Mouse (Mus musculus): Measurements from ENCODE around the gene Dennd2a. TPM values are rescaled to one million over a fixed set of nuclear protein-coding genes. Genes with fewer than 3 reads are reported as not detected.
"Not testable (repeated sequence)": the region's sequence is repeated elsewhere in the genome, so short reads cannot be mapped to it uniquely, and the experiment has no call there.

Gene Dennd2a
- total RNA-seq, 2 experiments from 2014 or later: 13.6 to 15.3 TPM

DNA sequence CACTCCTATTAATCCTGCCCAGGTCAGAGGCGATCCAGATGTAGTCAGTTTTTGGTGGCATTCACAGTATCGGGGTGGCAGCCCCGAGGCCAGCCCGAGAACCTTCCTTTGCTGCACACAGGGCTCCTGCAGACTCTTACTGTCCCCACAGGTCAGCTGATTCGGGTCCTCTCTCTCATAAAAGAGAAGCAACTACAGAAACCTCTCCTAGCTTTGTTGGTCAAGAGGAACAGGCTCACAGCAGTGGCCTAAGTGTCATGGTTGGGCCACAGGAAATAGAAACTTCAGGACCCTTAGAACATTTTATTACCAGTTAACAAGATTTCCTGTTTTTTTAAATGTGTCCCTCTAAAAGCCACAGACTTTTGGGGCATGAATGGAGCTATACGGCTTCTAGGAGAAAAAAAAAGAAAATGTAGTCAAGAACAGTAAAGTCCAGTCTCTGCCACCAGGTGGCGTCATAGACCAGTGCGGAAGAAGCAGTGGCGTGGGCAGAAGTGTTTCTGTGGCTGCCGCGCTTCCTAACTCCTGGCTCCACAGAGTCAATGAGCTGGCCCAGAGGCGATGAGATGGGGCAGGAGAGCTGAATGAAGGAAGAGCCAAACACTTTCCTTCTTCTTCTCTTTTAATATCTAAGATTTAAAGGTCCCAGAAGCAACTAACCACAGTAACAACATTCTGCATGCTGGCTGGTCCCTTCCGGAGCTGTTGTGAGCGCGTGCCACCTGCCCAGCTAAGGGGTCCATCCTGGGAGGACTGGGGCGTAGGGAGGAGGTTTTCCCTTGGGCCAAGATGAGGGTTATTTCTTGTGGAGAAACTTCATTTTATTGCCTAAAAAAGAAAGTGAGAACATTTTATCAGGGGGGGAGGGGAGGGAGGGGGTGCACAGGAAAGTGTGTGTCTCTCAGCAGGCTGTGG is 94.8 kb downstream of the Dennd2a start:
- intact Hi-C loops (cut with DNase I): loop anchor here (1.0 to 2.0 kb wide), 3 partner anchors 99 to 320 kb away; no protein-coding TSS in a partner anchor
- DNase-seq: peak; percentile 85 to 90

GRCm38 (mm10) chr6:39460040-39460439 is 97.6 kb downstream of the Dennd2a start:
- intact Hi-C loops (cut with DNase I): no loop called here
- DNase-seq: peak in 1 of 2 experiments; percentile 20

DNA sequence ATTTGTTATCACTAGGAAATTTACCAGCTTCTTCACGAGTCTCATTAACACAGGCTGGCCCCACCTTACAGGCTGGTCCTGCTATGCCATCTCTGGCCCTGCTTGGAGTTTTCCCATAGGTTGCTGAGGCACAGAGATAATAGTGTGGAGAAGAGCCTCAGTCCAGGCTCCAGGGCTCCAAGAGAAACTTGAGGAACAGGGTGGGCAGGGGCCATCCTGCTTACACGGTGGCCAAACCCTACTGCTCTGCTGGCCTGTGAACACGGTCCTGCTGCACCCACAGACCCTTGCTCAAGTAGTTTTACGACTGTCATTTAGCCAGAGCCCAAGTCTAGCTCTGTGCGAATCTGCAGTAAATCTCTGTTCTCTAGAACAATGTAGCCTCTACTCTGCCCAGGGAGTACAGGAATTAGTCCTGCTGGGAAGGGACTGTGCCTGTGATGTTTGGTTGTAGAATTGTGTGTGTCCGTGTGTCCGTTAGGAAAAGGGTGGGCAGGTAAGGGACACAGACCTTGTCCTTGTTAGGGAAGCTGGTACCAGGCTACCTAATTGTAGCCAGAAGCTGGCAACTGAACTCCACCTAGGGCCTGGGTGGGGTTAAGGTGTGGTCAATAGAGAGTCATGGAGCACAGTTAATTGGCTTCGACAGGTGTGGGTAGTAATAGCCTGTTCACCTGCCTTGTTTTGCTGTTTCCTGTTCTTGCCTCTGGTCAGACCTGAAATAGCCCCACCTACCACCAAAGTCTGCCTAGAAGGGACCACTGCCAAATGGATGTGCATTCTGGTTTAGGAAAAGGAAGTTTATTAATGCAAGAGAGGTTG is 102.1 kb downstream of the Dennd2a start:
- no peak for DNase-seq
- intact Hi-C loops (cut with DNase I): no loop called here

DNA sequence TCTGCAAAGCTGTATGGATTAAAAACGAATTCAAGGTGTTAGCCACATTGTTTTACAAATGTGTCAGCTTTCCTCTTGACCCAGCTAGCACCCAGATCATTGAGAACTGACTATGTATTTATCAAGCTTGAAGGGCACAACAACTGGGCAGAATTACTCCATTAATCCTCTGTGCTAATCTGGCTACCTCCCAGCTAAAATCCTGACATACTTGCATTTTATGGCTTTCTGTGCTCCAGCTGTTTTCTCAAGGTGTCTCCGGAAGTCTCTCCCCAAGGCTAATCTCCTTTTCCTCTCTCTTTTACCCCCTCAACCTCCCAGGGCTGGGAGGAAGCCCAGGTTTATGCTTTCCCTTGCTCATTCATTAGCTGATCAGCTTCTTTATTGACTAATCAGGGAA is 103.1 kb downstream of the Dennd2a start:
- DNase-seq: no peak

GRCm38 (mm10) chr6:39453564-39453963 is 104.1 kb downstream of the Dennd2a start:
- intact Hi-C loops (cut with DNase I): no loop called here
- DNase-seq: no peak

More for the DNA sequence above, 103.1 kb downstream of the Dennd2a start:
- intact Hi-C loops (cut with DNase I): no loop called here

DNA sequence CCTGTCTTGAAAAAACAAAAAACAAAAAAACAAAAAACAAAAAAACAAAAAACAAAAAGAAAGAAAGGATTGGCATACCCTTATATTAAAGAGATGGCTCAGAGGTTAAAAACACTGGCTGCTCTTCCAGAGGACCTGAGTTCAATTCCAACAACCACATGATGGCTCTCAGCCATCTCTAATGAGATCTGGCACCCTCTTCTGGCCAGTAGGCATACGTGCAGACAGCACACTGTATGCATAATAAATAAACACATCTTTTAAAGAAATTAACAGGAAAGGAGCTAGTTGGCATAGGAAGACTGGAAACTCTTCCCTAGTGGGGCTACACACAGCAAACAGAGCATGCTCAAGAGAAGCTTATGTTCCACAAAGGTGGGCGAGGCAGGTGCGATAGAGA is 106.6 kb downstream of the Dennd2a start:
- DNase-seq: no peak
- intact Hi-C loops (cut with DNase I): no loop called here

- intact Hi-C loops (cut with DNase I): no loop called here
- DNase-seq: no peak
These were observed 107.1 kb downstream of the Dennd2a start for GRCm38 (mm10) chr6:39450580-39450979.

- intact Hi-C loops (cut with DNase I): no loop called here
- no peak for DNase-seq
These were observed 110.1 kb downstream of the Dennd2a start for GRCm38 (mm10) chr6:39447429-39448185.

- intact Hi-C loops (cut with DNase I): no loop called here
- DNase-seq: no peak
These were observed 111.7 kb downstream of the Dennd2a start for GRCm38 (mm10) chr6:39445801-39446572.

GRCm38 (mm10) chr6:39442786-39443287 is 114.8 kb downstream of the Dennd2a start:
- intact Hi-C loops (cut with DNase I): no loop called here

DNA sequence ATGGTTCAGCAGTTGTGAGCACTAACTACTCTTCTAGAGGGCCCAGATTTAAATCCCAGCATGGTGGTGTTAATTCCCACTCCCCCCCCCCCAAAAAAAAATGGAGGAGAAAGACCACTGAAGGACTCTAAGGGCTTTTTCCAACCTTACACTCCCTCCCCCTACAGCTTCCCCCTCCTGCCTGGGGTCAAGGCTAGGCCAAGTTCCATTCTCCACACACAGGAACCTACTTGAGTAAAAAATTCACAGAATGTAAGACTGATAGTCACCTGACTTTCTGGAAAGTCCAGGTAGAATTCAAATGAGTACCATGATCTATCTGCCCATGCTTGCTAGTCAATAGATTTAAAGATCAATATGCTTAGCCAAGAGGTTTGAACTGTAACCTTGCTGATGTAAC is 117.5 kb downstream of the Dennd2a start:
- intact Hi-C loops (cut with DNase I): no loop called here
- DNase-seq: no peak

More at GRCm38 (mm10) chr6:39442786-39443287, 114.8 kb downstream of the Dennd2a start:
- DNase-seq: no peak

GRCm38 (mm10) chr6:39437519-39437918 is 120.1 kb downstream of the Dennd2a start:
- intact Hi-C loops (cut with DNase I): not testable (repeated sequence)

GRCm38 (mm10) chr6:39435875-39436274 is 121.8 kb downstream of the Dennd2a start:
- DNase-seq: no peak
- intact Hi-C loops (cut with DNase I): no loop called here

More at GRCm38 (mm10) chr6:39437519-39437918, 120.1 kb downstream of the Dennd2a start:
- DNase-seq: not testable (repeated sequence)

DNA sequence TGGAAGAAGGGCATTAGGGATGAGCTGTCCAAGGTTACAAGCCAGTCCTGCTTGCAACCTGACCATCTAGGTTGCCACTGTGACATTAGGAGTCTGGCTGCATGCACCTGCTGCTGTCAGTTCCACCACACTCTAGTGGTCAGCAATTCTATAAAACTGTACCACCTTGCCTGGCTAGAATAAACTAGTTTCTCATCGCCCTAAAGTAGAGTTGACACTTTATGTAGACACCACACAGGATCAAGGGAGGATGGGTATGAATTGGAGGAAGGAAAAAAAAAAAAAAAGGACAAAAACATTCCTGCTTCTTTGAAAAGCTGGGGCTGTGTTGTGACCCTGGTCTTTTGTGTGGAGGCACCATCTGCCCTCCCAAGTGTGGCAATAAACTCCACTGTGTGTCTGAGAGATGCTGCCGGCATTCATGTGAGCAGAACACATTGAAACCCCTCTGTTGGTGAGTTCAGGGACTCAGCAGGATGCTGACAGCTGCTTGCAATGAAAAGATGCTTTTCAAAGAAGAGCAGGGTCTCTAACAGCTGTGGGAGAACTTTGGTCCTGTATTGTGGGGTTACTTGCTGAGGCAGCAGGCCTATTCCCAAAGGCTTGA is 122.7 kb downstream of the Dennd2a start:
- no peak for DNase-seq
- intact Hi-C loops (cut with DNase I): no loop called here

DNA sequence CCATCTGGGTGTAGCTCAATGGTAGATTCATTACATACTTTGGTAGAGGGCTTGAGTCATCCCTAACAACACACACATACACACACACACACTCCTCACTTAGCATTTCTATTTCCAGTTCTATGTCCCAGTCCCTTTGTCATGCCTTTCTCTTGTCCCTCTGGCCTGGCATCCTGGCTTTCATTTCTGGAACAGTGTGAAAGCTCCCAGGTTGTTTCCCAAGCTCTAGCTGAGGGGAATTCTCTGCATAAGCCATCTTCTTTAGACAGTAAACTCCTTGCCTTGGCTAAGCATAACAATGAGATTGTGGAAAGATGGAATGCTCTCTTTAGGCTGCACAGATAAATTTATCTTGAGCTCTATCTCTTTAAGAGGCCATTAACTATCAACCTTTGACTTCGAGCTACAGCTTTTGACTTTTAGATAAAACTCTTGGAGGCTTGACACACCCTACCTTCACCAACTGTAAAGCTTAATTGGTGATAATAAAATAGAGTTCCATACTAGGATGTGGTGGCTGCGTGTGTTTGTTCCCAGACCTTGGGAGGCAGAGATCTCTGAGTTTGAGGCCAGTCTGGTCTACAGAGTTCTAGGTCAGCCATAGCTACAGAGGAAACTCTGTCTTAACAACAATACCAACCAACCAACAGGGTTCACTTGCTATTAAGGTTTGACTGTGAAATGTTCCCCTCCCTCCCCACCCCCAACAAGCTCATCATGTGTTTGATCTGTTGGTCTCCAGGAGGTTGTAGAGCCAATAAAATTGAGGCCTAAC is 123.4 kb downstream of the Dennd2a start:
- DNase-seq: no peak
- intact Hi-C loops (cut with DNase I): no loop called here

DNA sequence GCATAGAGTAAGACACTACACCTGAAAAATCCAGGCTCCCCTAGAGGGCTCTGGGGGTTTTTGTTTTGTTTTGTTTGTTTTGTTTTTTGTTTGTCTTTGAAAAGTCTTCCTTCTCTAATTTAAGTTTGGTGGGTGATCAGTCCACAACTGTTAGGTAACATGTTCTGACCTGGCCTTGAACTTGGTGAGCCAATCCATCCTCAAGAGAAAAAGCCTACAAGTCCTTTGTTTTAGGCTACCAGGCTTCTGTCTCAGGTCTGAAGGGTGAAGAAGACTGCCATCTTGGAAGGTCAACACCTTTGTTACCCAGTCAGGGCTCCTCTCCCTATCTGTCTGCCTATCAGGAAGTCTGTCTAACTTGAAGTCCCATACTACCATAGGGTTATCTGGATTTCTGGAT is 124.0 kb downstream of the Dennd2a start:
- intact Hi-C loops (cut with DNase I): no loop called here
- no peak for DNase-seq

DNA sequence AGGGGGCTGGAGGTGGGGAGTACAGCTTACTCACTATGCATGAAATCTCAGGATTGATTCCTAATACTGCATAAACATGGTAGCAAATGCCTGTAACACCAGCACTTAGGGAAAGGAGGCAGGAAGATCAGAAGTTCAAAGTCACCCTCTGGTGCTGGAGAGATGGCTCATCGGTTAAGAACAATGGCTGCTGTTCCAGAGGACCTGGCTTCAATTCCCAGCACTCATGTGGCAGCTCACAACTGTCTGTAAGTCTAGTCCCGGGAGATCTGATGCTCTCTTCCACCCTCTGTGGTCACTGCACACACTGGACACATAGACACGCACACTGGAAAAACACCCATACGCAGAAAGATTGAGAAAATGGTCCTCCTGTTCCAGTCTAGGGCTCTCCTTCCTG is 124.5 kb downstream of the Dennd2a start:
- intact Hi-C loops (cut with DNase I): no loop called here
- DNase-seq: no peak

GRCm38 (mm10) chr6:39430722-39431121 is 126.9 kb downstream of the Dennd2a start:
- intact Hi-C loops (cut with DNase I): no loop called here
- DNase-seq: no peak

All from heart, postnatal 14 days (tissue).